Mouse (Mus musculus): ENCODE data around the gene Srrm3. TPM values are rescaled to one million over a fixed set of nuclear protein-coding genes. Genes with fewer than 3 reads are reported as not detected.

Srrm3 gene
- polyA plus RNA-seq, 1 experiment = not detected

- H3K4me1 ChIP-seq (ENCODE audit: control insufficient read depth, insufficient read depth, low read length) = peaks cover 26% of the 10 kb centered on the region
- TF ChIP-seq POLR2A (IDR thresholded peaks at IDR 0.05; ENCODE audit: borderline replicate concordance, low read depth, low read length) (no peak), CTCF (IDR thresholded peaks at IDR 0.05; ENCODE audit: low read depth, low read length) (no peak)
- H3K27ac ChIP-seq (ENCODE audit: insufficient read depth, low read depth, low read length) = no peak overlapping the region
- no peak overlapping the region for H3K4me3 ChIP-seq (ENCODE audit: insufficient read depth, low read length)
Measured at GRCm38 (mm10) chr5:135782901-135783300, 23.8 kb upstream of the Srrm3 start.

GRCm38 (mm10) chr5:135793996-135794858, 12.5 kb upstream of the Srrm3 start:
- H3K4me1 ChIP-seq (ENCODE audit: control insufficient read depth, insufficient read depth, low read length) = peaks cover 4% of the 10 kb centered on the region; the same call in 1 of the 2 replicates
- no peak overlapping the region for H3K27ac ChIP-seq (ENCODE audit: insufficient read depth, low read depth, low read length)
- TF ChIP-seq POLR2A (IDR thresholded peaks at IDR 0.05; ENCODE audit: borderline replicate concordance, low read depth, low read length) (no peak), CTCF (IDR thresholded peaks at IDR 0.05; ENCODE audit: low read depth, low read length) (peak; percentile 43)
- peak overlapping the region; percentile 36 for H3K4me3 ChIP-seq (ENCODE audit: insufficient read depth, low read length)

GRCm38 (mm10) chr5:135794859-135795181, 11.9 kb upstream of the Srrm3 start:
- TF ChIP-seq CTCF (IDR thresholded peaks at IDR 0.05; ENCODE audit: low read depth, low read length) = no peak
- TF ChIP-seq POLR2A (IDR thresholded peaks at IDR 0.05; ENCODE audit: borderline replicate concordance, low read depth, low read length) = no peak
- H3K4me1 ChIP-seq (ENCODE audit: control insufficient read depth, insufficient read depth, low read length) = peaks cover 4% of the 10 kb centered on the region; the same call in 1 of the 2 replicates
- no peak overlapping the region for H3K4me3 ChIP-seq (ENCODE audit: insufficient read depth, low read length)
- no peak overlapping the region for H3K27ac ChIP-seq (ENCODE audit: insufficient read depth, low read depth, low read length)

DNA sequence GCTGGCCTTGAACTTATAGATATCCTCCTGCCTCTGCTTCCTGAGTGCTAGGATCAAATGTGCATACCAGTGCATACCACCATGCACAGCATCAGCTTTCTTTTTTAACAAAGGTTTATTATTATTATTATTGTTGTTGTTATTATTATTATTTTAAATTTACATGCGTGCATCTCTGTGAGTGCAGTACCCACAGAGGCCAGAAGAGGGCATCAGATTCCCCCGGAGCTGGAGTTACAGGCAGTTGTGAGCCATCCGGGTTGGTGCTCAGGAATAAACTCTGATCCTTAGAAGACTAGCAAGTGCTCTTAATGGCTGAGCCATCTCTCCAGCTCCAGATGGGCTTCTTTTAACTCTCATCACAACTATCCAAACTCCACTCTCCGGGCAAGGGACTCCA, 6.9 kb upstream of the Srrm3 start:
- Histone ChIP-seq H3K4me3 (ENCODE audit: insufficient read depth, low read length) (no peak overlapping the region), H3K4me1 (ENCODE audit: control insufficient read depth, insufficient read depth, low read length) (peaks cover under 1% of the 10 kb centered on the region; the same call in 1 of the 2 replicates), H3K27ac (ENCODE audit: insufficient read depth, low read depth, low read length) (no peak overlapping the region)
- TF ChIP-seq CTCF (IDR thresholded peaks at IDR 0.05; ENCODE audit: low read depth, low read length) = peak; percentile 50
- no peak for TF ChIP-seq POLR2A (IDR thresholded peaks at IDR 0.05; ENCODE audit: borderline replicate concordance, low read depth, low read length)

DNA sequence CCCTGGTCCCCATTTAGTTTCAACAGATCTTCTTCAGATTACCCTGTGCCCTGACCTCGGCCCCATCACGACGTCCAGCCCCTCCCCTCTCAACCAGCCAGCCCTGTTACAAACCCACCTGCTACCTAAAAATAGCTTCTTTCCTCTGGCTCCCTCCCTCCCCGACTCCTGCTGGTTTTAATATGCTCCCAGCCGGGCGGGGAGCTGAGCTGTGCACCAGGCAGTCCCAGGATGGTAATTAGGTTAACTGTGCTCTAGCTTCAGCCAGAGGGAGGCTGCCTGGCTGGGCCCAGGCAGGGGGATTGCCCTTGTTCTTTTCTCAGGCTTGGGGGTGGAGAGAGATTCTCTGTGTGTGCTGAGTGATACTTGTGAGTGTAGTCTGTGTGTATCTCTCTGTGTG, 5.8 kb upstream of the Srrm3 start:
- no peak overlapping the region for H3K27ac ChIP-seq (ENCODE audit: insufficient read depth, low read depth, low read length)
- H3K4me1 ChIP-seq (ENCODE audit: control insufficient read depth, insufficient read depth, low read length) = no peaks in the 10 kb centered on the region
- no peak overlapping the region for H3K4me3 ChIP-seq (ENCODE audit: insufficient read depth, low read length)
- TF ChIP-seq POLR2A (IDR thresholded peaks at IDR 0.05; ENCODE audit: borderline replicate concordance, low read depth, low read length) (no peak), CTCF (IDR thresholded peaks at IDR 0.05; ENCODE audit: low read depth, low read length) (no peak)

- no peaks in the 10 kb centered on the region for H3K4me1 ChIP-seq (ENCODE audit: control insufficient read depth, insufficient read depth, low read length)
- no peak overlapping the region for H3K4me3 ChIP-seq (ENCODE audit: insufficient read depth, low read length)
- TF ChIP-seq POLR2A (IDR thresholded peaks at IDR 0.05; ENCODE audit: borderline replicate concordance, low read depth, low read length) = no peak
- no peak for TF ChIP-seq CTCF (IDR thresholded peaks at IDR 0.05; ENCODE audit: low read depth, low read length)
- H3K27ac ChIP-seq (ENCODE audit: insufficient read depth, low read depth, low read length) = no peak overlapping the region
Measured at GRCm38 (mm10) chr5:135802641-135803040, 4.0 kb upstream of the Srrm3 start.

DNA sequence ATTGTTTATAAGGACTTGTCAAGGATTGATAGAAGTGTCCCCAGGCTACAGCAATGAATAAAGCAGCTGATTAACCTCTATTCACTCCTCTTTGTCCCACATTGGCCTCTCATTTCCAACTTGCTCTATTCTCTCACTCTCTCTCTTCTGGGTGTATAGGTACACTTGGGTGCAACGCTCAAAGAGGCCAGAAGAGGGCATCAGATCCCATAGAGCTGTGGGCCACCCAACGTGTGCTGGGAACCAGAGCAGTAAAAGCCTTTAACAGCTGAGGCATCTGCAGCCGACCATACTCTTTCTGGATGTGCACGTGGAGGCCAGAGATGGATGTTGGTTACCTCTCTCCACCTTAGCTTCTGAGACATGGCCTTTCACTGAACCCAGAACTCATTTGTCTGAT, 3.6 kb upstream of the Srrm3 start:
- no peak overlapping the region for H3K27ac ChIP-seq (ENCODE audit: insufficient read depth, low read depth, low read length)
- H3K4me1 ChIP-seq (ENCODE audit: control insufficient read depth, insufficient read depth, low read length) = no peaks in the 10 kb centered on the region
- no peak overlapping the region for H3K4me3 ChIP-seq (ENCODE audit: insufficient read depth, low read length)
- no peak for TF ChIP-seq CTCF (IDR thresholded peaks at IDR 0.05; ENCODE audit: low read depth, low read length)
- no peak for TF ChIP-seq POLR2A (IDR thresholded peaks at IDR 0.05; ENCODE audit: borderline replicate concordance, low read depth, low read length)

GRCm38 (mm10) chr5:135803676-135804075, 3.0 kb upstream of the Srrm3 start:
- Histone ChIP-seq H3K4me3 (ENCODE audit: insufficient read depth, low read length) (no peak overlapping the region), H3K4me1 (ENCODE audit: control insufficient read depth, insufficient read depth, low read length) (no peaks in the 10 kb centered on the region), H3K27ac (ENCODE audit: insufficient read depth, low read depth, low read length) (no peak overlapping the region)
- TF ChIP-seq CTCF (IDR thresholded peaks at IDR 0.05; ENCODE audit: low read depth, low read length) (no peak), POLR2A (IDR thresholded peaks at IDR 0.05; ENCODE audit: borderline replicate concordance, low read depth, low read length) (no peak)

GRCm38 (mm10) chr5:135804735-135805134, 2.0 kb upstream of the Srrm3 start:
- Histone ChIP-seq H3K4me3 (ENCODE audit: insufficient read depth, low read length) (no peak overlapping the region), H3K27ac (ENCODE audit: insufficient read depth, low read depth, low read length) (no peak overlapping the region), H3K4me1 (ENCODE audit: control insufficient read depth, insufficient read depth, low read length) (no peaks in the 10 kb centered on the region)
- TF ChIP-seq POLR2A (IDR thresholded peaks at IDR 0.05; ENCODE audit: borderline replicate concordance, low read depth, low read length) (no peak), CTCF (IDR thresholded peaks at IDR 0.05; ENCODE audit: low read depth, low read length) (no peak)

DNA sequence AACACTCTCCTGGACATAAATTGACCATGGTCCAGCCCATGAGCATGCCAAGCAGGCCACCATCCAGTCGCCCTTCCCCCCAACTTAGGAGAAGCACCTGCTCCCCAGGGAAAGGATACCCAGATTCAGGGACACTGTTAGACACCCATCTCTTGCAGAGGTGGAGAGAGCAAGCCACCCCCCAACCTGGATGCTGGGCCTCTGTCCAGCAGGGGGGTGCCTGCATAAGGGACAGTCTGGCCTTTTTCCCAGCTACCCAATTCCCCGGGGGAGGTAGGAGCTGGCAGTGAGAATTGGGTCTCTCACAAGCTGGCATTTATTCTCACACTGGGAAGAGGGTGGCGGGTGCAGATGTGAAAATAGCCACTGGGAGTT, 560 bp downstream of the Srrm3 start:
- Histone ChIP-seq H3K27ac (ENCODE audit: insufficient read depth, low read depth, low read length) (no peak overlapping the region), H3K4me1 (ENCODE audit: control insufficient read depth, insufficient read depth, low read length) (no peaks in the 10 kb centered on the region), H3K4me3 (ENCODE audit: insufficient read depth, low read length) (no peak overlapping the region)
- no peak for TF ChIP-seq CTCF (IDR thresholded peaks at IDR 0.05; ENCODE audit: low read depth, low read length)
- TF ChIP-seq POLR2A (IDR thresholded peaks at IDR 0.05; ENCODE audit: borderline replicate concordance, low read depth, low read length) = no peak
